Mouse (Mus musculus) kidney, adult 18-20 months (tissue): ENCODE measurements around the gene Pomt1.
"Not testable (repeated sequence)": the region's sequence is repeated elsewhere in the genome, so short reads cannot be mapped to it uniquely, and the experiment has no call there.

Source experiments
- DNase-seq: peaks from one replicate; pipeline ENCODE4 v3.0.0; 2021

The Pomt1 gene

GRCm38 (mm10) chr2:32287334-32287840 is 51.0 kb downstream of the Pomt1 start, which contains the start of gene Golga2:
Gene Golga2 (plus strand): TSS chr2:32287384.
- peak; percentile 8 for DNase-seq

- peak; percentile 97 for DNase-seq
Measured at GRCm38 (mm10) chr2:32287923-32288367, 51.6 kb downstream of the Pomt1 start, which contains the start of gene Swi5. Gene Swi5 (minus strand): TSS chr2:32288075.

- no peak for DNase-seq
Measured at GRCm38 (mm10) chr2:32288371-32288931, 52.1 kb downstream of the Pomt1 start.

- DNase-seq, result no peak
Measured at GRCm38 (mm10) chr2:32289578-32289977, 53.2 kb downstream of the Pomt1 start.

- DNase-seq, result no peak
Measured at GRCm38 (mm10) chr2:32294348-32294747, 58.0 kb downstream of the Pomt1 start.

GRCm38 (mm10) chr2:32295285-32295684 is 58.9 kb downstream of the Pomt1 start:
- no peak for DNase-seq

- not testable (repeated sequence) for DNase-seq
Measured at GRCm38 (mm10) chr2:32295842-32296241, 59.5 kb downstream of the Pomt1 start.

GRCm38 (mm10) chr2:32299469-32299868 is 63.1 kb downstream of the Pomt1 start:
- DNase-seq, result no peak

- no peak for DNase-seq
Measured at GRCm38 (mm10) chr2:32302952-32303351, 66.6 kb downstream of the Pomt1 start.

- peak; percentile 55 for DNase-seq
Measured at GRCm38 (mm10) chr2:32304145-32304832, 67.9 kb downstream of the Pomt1 start.
